Mouse (Mus musculus) kidney, embryonic 16.5 days (tissue): ENCODE measurements around the gene Mdfic. TPM values are rescaled to one million over a fixed set of nuclear protein-coding genes. Genes with fewer than 3 reads are reported as not detected.
A peak's percentile ranks its signal among the peaks of the same experiment; 100 is the strongest.

Experiments
- ATAC-seq: fragments of 200-750 bp; cut with Nextera tagmentation; 2 replicates; pipeline ENCODE4 v1.8.0; 2017; ENCODE audit warnings: moderate TSS enrichment; ENCODE audit not compliant: low FRiP score, low TSS enrichment
- H3K27ac ChIP-seq: fragments of 300-500 bp; sonication (generic); 2 replicates; pipeline ENCODE4 v1.5.1; 2014; ENCODE audit warnings: low read length
- H3K27me3 ChIP-seq: fragments of 300-500 bp; sonication (generic); 2 replicates; pipeline ENCODE4 v1.6.1; 2014; ENCODE audit warnings: low read length, control low read depth, mixed read lengths; ENCODE audit not compliant: insufficient read depth
- H3K36me3 ChIP-seq: fragments of 300-500 bp; sonication (generic); 2 replicates; pipeline ENCODE4 v1.6.1; 2014; ENCODE audit warnings: low read length, control low read depth, mixed read lengths; ENCODE audit not compliant: insufficient read depth
- H3K4me1 ChIP-seq: fragments of 300-500 bp; sonication (generic); 2 replicates; pipeline ENCODE4 v1.6.1; 2014; ENCODE audit warnings: low read length, control low read depth, mixed read lengths; ENCODE audit not compliant: insufficient read depth
- H3K4me2 ChIP-seq: fragments of 300-500 bp; sonication (generic); replicated peaks from 2 replicates; pipeline ENCODE4 v1.6.1; 2014; ENCODE audit warnings: low read depth, low read length
- H3K4me3 ChIP-seq: fragments of 300-500 bp; sonication (generic); 2 replicates; pipeline ENCODE4 v1.5.1; 2014; ENCODE audit warnings: mild to moderate bottlenecking, low read length
- H3K9ac ChIP-seq: fragments of 300-500 bp; sonication (generic); replicated peaks from 2 replicates; pipeline ENCODE4 v1.6.1; 2014; ENCODE audit warnings: low read length
- H3K9me3 ChIP-seq: fragments of 300-500 bp; sonication (generic); 2 replicates; pipeline ENCODE4 v1.6.1; 2016; ENCODE audit warnings: low read length, control low read depth
- WGBS: fragments of 180-500 bp; shearing (Covaris S2); extraction: QIAGEN DNeasy Blood & Tissue Kit; methylation state at CpG from one replicate; pipeline ENCODE4 v1.1.7; 2014; 5-methylcytosine and 5-hydroxymethylcytosine counted together
- polyA plus RNA-seq: library from polyadenylated mRNA; unstranded; fragments of >200 nt; fragmentation: Nextera tagmentation; extraction: Ambion mirVana; gene quantifications from 2 replicates; pipeline ENCODE4 v1.2.1, GENCODE M21; 2015

The Mdfic gene
- polyA plus RNA-seq, 1 experiment from 2014 or later = 5.7 TPM

DNA sequence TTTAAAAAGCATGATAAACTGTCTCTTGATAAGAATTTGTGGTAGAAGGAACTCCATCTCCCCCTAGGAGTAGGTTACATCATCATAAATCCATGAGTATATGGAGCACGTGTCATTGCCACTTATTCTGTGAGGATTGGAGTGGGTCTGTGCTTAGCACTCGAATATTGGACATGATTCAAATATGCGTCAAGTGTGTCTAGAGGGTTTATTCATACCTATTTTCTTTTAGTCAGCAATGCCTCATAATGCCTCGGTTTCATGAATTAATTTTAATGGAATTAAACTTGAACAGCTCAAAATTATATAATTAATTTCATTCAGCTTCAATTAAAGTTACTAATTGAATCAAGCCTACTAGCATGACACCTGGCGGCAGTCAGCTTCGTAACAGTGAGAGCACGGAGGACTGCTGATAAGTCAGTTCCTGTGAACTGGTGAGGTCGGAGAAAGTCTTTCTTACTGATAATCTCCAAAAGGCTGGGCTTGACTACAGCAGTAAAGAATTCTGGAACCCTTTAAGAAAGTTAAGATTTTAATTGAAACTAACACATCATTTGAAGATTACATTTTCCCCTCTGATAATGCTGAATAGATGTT, 17.0 kb downstream of the Mdfic start:
- Histone ChIP-seq H3K9ac (no peak overlapping the region), H3K36me3 (no peaks in the 10 kb centered on the region), H3K4me2 (no peak overlapping the region), H3K4me3 (no peak overlapping the region), H3K27ac (no peak overlapping the region), H3K9me3 (no peaks in the 10 kb centered on the region), H3K4me1 (peaks cover under 1% of the 10 kb centered on the region; the same call in 1 of the 2 replicates), H3K27me3 (no peaks in the 10 kb centered on the region)
- ATAC-seq = no peak
- WGBS = 60% methylated on average over 8 of the region's 8 CpGs

DNA sequence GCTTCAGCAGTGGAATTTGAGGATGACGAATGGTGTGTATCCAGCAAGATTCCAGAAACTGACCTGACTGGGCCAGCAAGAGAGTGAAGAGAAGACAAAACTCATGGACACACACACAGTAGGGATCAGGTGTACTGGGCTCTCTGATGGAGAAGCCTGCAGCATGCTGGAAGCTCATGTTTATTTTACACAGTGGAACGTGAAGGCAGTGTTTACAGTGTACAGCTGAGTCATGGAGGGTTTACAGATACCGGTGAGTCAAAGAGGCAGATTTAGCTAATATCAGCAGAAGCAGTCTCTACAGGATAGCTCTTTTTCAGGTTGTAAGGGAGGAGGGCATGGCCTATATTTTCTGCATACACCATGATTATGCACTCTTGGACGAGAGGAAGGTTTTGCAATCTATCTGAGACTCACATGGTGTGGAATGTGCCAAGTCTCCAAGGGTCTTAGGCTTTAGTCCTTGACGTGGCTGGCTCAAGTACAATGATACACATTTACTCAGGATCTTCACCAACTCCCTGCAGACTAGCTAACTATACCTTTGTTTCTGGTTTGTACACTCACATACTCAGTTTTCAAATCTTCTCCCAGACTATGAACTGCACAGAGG, 18.0 kb downstream of the Mdfic start:
- no peaks in the 10 kb centered on the region for H3K9me3 ChIP-seq
- peak; percentile 65; the same call in 1 of the 2 replicates for ATAC-seq
- no peak overlapping the region for H3K4me2 ChIP-seq
- H3K27ac ChIP-seq = no peak overlapping the region
- no peak overlapping the region for H3K9ac ChIP-seq
- no peaks in the 10 kb centered on the region for H3K27me3 ChIP-seq
- no peaks in the 10 kb centered on the region for H3K36me3 ChIP-seq
- 53% methylated on average over 5 of the region's 5 CpGs for WGBS
- peaks cover 10% of the 10 kb centered on the region; the same call in 1 of the 2 replicates for H3K4me1 ChIP-seq
- no peak overlapping the region for H3K4me3 ChIP-seq

GRCm38 (mm10) chr6:15739132-15739531, 18.7 kb downstream of the Mdfic start:
- H3K4me1 ChIP-seq = peaks cover 10% of the 10 kb centered on the region
- no peaks in the 10 kb centered on the region for H3K27me3 ChIP-seq
- H3K9me3 ChIP-seq = no peaks in the 10 kb centered on the region
- H3K4me3 ChIP-seq = no peak overlapping the region
- no peaks in the 10 kb centered on the region for H3K36me3 ChIP-seq
- no peak overlapping the region for H3K9ac ChIP-seq
- no peak overlapping the region for H3K4me2 ChIP-seq
- WGBS = 84% methylated on average over 3 of the region's 3 CpGs
- no peak for ATAC-seq
- H3K27ac ChIP-seq = no peak overlapping the region

DNA sequence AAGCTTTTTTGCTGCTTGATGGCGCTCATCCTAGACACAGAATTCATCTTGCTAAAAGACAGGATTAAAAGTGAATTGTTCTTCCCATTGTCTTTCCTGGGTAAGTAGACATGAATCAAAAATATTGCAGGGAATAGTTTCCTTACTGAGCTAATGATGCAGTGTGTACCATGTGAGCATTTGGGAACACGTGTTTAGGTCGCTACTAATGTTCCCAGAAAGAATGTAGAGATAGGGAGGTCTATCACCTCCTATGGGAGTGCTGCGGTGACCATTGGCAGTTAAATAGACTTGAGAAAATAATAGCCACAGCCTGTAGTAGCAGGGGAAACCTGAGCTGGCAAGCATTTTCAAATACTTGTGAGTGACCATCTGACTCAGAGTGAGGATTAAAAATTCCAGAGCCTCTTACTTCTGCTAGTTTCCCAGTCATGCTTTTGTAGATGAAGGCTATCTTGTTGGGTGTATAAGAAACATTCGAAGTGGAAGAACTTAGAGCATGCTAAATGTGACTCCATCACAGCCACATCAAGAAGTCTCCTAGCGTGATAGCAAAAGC, 22.2 kb downstream of the Mdfic start:
- Histone ChIP-seq H3K4me1 (peaks cover 10% of the 10 kb centered on the region), H3K27ac (peak overlapping the region; percentile 35), H3K9ac (no peak overlapping the region), H3K27me3 (no peaks in the 10 kb centered on the region), H3K9me3 (no peaks in the 10 kb centered on the region), H3K36me3 (no peaks in the 10 kb centered on the region), H3K4me3 (no peak overlapping the region), H3K4me2 (no peak overlapping the region)
- ATAC-seq = no peak
- WGBS = 79% methylated on average over 6 of the region's 6 CpGs

DNA sequence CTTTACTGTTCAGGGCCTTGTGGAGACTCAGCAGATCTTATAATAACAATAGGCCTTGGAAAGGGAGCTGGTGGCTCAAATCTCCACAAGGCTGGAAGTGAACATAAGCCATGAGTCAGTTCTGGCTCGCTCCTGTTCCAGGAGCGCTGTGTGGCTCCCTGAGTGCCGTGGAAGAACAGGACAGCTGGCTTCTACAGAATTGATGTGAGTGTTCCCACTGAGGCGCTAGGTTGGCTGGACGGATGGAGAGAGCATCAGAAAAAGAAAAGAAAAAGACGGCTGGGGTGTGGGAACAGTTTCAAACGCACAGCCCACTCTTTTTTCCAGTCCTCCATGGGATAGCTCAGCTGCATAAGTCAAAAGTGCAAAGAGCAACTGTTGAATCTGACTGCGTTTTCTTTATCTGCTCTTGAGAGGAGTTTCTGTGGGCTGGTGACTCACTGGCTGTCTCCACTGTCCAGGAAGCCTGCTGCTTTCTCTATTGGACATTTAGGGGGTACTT, 22.9 kb downstream of the Mdfic start:
- no peaks in the 10 kb centered on the region for H3K9me3 ChIP-seq
- peaks cover 10% of the 10 kb centered on the region for H3K4me1 ChIP-seq
- H3K36me3 ChIP-seq = no peaks in the 10 kb centered on the region
- no peak overlapping the region for H3K4me2 ChIP-seq
- H3K9ac ChIP-seq = no peak overlapping the region
- no peaks in the 10 kb centered on the region for H3K27me3 ChIP-seq
- WGBS = 49% methylated on average over 8 of the region's 8 CpGs
- no peak overlapping the region for H3K4me3 ChIP-seq
- peak overlapping the region; percentile 35 for H3K27ac ChIP-seq
- 0 out of 2 replicates have a peak, but pooled peaks have one; percentile 49 for ATAC-seq

- Histone ChIP-seq H3K4me2 (no peak overlapping the region), H3K9me3 (no peaks in the 10 kb centered on the region), H3K4me1 (peaks cover 10% of the 10 kb centered on the region), H3K27me3 (no peaks in the 10 kb centered on the region), H3K9ac (no peak overlapping the region), H3K27ac (peak overlapping the region; percentile 35; the same call in 1 of the 2 replicates), H3K36me3 (no peaks in the 10 kb centered on the region), H3K4me3 (no peak overlapping the region)
- peak; percentile 39; the same call in 1 of the 2 replicates for ATAC-seq
- 56% methylated on average over 6 of the region's 6 CpGs for WGBS
Measured at GRCm38 (mm10) chr6:15743793-15744192, 23.3 kb downstream of the Mdfic start.

- Histone ChIP-seq H3K9ac (no peak overlapping the region), H3K27me3 (no peaks in the 10 kb centered on the region), H3K9me3 (no peaks in the 10 kb centered on the region), H3K27ac (no peak overlapping the region), H3K36me3 (no peaks in the 10 kb centered on the region), H3K4me3 (no peak overlapping the region), H3K4me1 (peaks cover 10% of the 10 kb centered on the region), H3K4me2 (no peak overlapping the region)
- WGBS = 74% methylated on average over 6 of the region's 6 CpGs
- no peak for ATAC-seq
Measured at GRCm38 (mm10) chr6:15745313-15745712, 24.9 kb downstream of the Mdfic start.

GRCm38 (mm10) chr6:15745891-15746290, 25.4 kb downstream of the Mdfic start:
- 65% methylated on average over 5 of the region's 5 CpGs for WGBS
- ATAC-seq = peak; percentile 61; the same call in 1 of the 2 replicates
- no peak overlapping the region for H3K4me3 ChIP-seq

DNA sequence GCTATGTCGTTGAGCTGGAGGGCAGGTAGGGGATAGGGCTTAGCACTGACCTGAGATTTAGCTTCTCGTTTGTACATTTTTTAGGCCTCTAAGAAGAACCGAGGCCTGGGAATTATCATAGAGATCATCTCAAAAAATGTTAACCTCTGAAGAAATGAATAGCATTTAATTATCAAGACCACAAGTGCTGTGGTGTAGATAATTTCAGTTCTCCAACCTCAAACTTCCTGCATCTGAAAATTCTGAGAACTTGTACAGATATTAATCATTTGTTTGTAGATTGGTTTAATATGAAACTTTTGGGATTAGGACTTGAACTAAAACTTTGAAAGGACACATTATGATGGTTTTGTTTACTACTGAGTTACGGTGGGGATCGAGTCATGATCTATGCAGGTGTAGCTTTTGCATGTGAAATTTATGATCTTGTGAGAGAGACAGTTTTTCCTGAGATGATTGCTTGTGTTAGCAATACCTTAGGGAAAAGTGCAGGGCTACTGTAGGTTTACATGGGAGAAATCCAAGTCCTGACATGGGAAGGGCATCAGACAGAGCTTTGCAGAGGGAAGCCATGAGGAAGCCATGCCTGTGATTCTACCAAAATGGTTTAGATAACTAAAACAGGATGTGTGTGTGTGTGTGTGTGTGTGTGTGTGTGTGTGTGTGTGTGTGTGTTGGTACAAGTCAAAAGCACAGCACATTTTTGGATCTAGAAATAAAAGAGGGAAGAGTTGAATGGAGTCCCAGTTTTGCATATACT, 27.1 kb downstream of the Mdfic start:
- H3K4me1 ChIP-seq = peaks cover 7% of the 10 kb centered on the region
- WGBS = 93% methylated on average over 5 of the region's 5 CpGs
- H3K4me3 ChIP-seq = no peak overlapping the region
- H3K36me3 ChIP-seq = 0 out of 2 replicates have a peak, but pooled peaks cover 6% of the 10 kb centered on the region
- no peak for ATAC-seq
- no peaks in the 10 kb centered on the region for H3K9me3 ChIP-seq
- H3K27ac ChIP-seq = no peak overlapping the region
- no peak overlapping the region for H3K4me2 ChIP-seq
- no peaks in the 10 kb centered on the region for H3K27me3 ChIP-seq
- H3K9ac ChIP-seq = no peak overlapping the region

More at GRCm38 (mm10) chr6:15745891-15746290, 25.4 kb downstream of the Mdfic start:
- H3K4me1 ChIP-seq = peaks cover 10% of the 10 kb centered on the region
- H3K4me2 ChIP-seq = no peak overlapping the region
- no peaks in the 10 kb centered on the region for H3K36me3 ChIP-seq
- no peak overlapping the region for H3K9ac ChIP-seq
- H3K27me3 ChIP-seq = no peaks in the 10 kb centered on the region
- H3K27ac ChIP-seq = no peak overlapping the region
- no peaks in the 10 kb centered on the region for H3K9me3 ChIP-seq
